Mouse (Mus musculus) cerebellum, adult 2 months (tissue): ENCODE measurements at regions not wholly inside any gene's neighbourhood (a gene's known extent, or its start where the extent isn't known, plus 50 kb on each side); places are given as distances from the start of the nearest gene placed in this dataset.

Experiments used
- DNase-seq, 2 experiments: peaks; one replicate each; pipeline ENCODE4 v3.0.0; 2021
- H3K27ac ChIP-seq: fragments of 200-500 bp; 2 replicates; pipeline ENCODE4 v1.5.1; 2012; ENCODE audit warnings: low read length, control low read depth, inconsistent platforms; ENCODE audit not compliant: insufficient read depth
- H3K27me3 ChIP-seq: fragments of 200-500 bp; 2 replicates; pipeline ENCODE4 v1.6.1; 2012; ENCODE audit warnings: inconsistent platforms, mild to moderate bottlenecking, low read length, moderate library complexity; ENCODE audit not compliant: control insufficient read depth, insufficient read depth
- H3K4me1 ChIP-seq: fragments of 200-500 bp; 2 replicates; pipeline ENCODE4 v1.6.1; 2011; ENCODE audit warnings: low read length; ENCODE audit not compliant: control insufficient read depth, insufficient read depth
- H3K4me3 ChIP-seq: fragments of 200-500 bp; replicated peaks from 2 replicates; pipeline ENCODE3; 2011; ENCODE audit warnings: mild to moderate bottlenecking, low read depth, low read length, control low read depth; ENCODE audit not compliant: insufficient read depth
- CTCF ChIP-seq: fragments of 200-500 bp; IDR thresholded peaks from 2 replicates; pipeline ENCODE4 v1.5.1; 2011; ENCODE audit warnings: low read depth, mild to moderate bottlenecking, control low read depth, low read length, moderate library complexity, borderline replicate concordance; ENCODE audit not compliant: insufficient read depth
- POLR2A ChIP-seq: fragments of 200-500 bp; IDR thresholded peaks from 2 replicates; pipeline ENCODE4 v1.6.1; 2011; ENCODE audit warnings: low read length, control low read depth, borderline replicate concordance; ENCODE audit not compliant: insufficient read depth
- WGBS: fragments of 180-500 bp; shearing (Covaris S2); methylation state at CpG from one replicate; pipeline ENCODE4 v1.1.7; 2018; 5-methylcytosine and 5-hydroxymethylcytosine counted together

- no peak overlapping the region for H3K27ac ChIP-seq
- 52% methylated on average over 1 of the region's 1 CpGs for WGBS
- no peaks in the 10 kb centered on the region for H3K27me3 ChIP-seq
- no peaks in the 10 kb centered on the region for H3K4me1 ChIP-seq
- no peak for TF ChIP-seq POLR2A
- TF ChIP-seq CTCF = no peak
- no peak overlapping the region for H3K4me3 ChIP-seq
- no peak for DNase-seq
Observed at GRCm38 (mm10) chr5:40780363-40780762, 927.6 kb downstream of the Rab28 start.

GRCm38 (mm10) chr5:40779902-40780301, 928.1 kb downstream of the Rab28 start:
- DNase-seq = no peak
- WGBS = 96% methylated on average over 1 of the region's 1 CpGs
- H3K27ac ChIP-seq = no peak overlapping the region
- no peaks in the 10 kb centered on the region for H3K4me1 ChIP-seq
- H3K27me3 ChIP-seq = no peaks in the 10 kb centered on the region
- TF ChIP-seq CTCF (no peak), POLR2A (no peak)
- no peak overlapping the region for H3K4me3 ChIP-seq

- WGBS = 88% methylated on average over 2 of the region's 2 CpGs
- no peaks in the 10 kb centered on the region for H3K4me1 ChIP-seq
- DNase-seq = no peak
- TF ChIP-seq POLR2A = no peak
- TF ChIP-seq CTCF = no peak
- H3K27ac ChIP-seq = no peak overlapping the region
- H3K27me3 ChIP-seq = no peaks in the 10 kb centered on the region
- no peak overlapping the region for H3K4me3 ChIP-seq
Observed at GRCm38 (mm10) chr5:40775856-40776255, 932.1 kb downstream of the Rab28 start.

DNA sequence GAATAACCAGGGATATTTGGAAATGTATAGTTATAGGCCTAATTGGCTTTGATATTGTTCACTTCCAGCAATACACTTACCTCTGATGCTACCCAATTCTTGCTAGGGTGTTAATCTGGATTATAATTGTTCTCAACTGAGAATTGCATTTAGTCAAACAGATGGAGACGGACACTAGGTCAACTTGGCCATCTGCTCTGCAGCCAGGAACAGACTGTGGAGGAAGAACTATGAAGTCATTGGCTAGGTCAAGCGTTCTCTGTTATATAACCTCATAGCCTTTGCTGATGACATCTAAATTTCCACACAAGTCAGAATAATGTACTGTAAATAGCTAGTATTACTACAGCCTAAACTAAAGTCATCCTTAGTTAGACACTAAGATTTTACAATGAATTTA, 947.7 kb downstream of the Rab28 start:
- Histone ChIP-seq H3K4me3 (no peak overlapping the region), H3K4me1 (no peaks in the 10 kb centered on the region), H3K27ac (no peak overlapping the region), H3K27me3 (no peaks in the 10 kb centered on the region)
- no peak for TF ChIP-seq CTCF
- no peak for TF ChIP-seq POLR2A
- DNase-seq = peak; percentile 77 to 93
- WGBS = 11% methylated on average over 2 of the region's 2 CpGs

GRCm38 (mm10) chr5:40750044-40750443, 957.9 kb downstream of the Rab28 start:
- H3K27ac ChIP-seq = no peak overlapping the region
- no peak for DNase-seq
- no peaks in the 10 kb centered on the region for H3K4me1 ChIP-seq
- no peak overlapping the region for H3K4me3 ChIP-seq
- H3K27me3 ChIP-seq = no peaks in the 10 kb centered on the region
- WGBS = 58% methylated on average over 1 of the region's 1 CpGs
- TF ChIP-seq POLR2A (no peak), CTCF (no peak)

GRCm38 (mm10) chr5:40735660-40736059, 972.3 kb downstream of the Rab28 start:
- H3K27ac ChIP-seq = no peak overlapping the region
- H3K27me3 ChIP-seq = no peaks in the 10 kb centered on the region
- no peak for TF ChIP-seq CTCF
- TF ChIP-seq POLR2A = no peak
- DNase-seq = no peak
- no peaks in the 10 kb centered on the region for H3K4me1 ChIP-seq
- WGBS = 86% methylated on average over 7 of the region's 7 CpGs
- no peak overlapping the region for H3K4me3 ChIP-seq

GRCm38 (mm10) chr5:40733844-40734566, 974.0 kb downstream of the Rab28 start:
- no peak for DNase-seq
- TF ChIP-seq POLR2A (no peak), CTCF (no peak)
- no peak overlapping the region for H3K27ac ChIP-seq
- no peaks in the 10 kb centered on the region for H3K4me1 ChIP-seq
- 71% methylated on average over 2 of the region's 2 CpGs for WGBS
- H3K27me3 ChIP-seq = no peaks in the 10 kb centered on the region
- no peak overlapping the region for H3K4me3 ChIP-seq

DNA sequence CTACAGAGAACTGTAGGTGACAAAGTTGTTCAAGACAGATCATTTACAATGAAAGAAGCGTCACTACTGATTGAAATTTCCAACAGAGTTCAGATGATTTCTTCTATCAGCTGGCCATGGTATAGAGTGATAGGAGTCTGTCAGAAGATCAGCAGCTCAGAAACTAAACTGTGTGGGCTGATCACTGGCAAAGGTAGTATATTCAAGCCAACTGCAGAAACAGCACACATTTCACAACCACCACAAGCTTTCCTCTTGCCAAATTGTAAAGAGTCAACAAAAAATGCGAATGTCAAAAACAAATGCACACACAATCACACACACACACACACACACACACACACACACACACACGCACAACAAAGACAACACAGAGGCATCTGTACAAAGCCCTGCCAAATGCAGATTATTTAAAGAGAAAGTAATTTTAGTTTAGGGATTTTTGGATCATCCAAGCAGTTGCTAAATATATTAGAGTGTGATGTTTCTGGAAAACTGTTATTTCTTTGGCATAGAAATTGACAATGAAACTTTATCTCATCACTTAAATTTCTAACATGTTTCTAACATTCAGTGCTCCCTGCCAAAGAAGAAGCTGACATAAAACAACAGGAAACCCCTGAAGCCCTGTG, 959.3 kb upstream of the Hs3st1 start:
- Histone ChIP-seq H3K27ac (no peak overlapping the region), H3K4me1 (no peaks in the 10 kb centered on the region), H3K27me3 (no peaks in the 10 kb centered on the region), H3K4me3 (no peak overlapping the region)
- WGBS = 76% methylated on average over 3 of the region's 3 CpGs
- no peak for TF ChIP-seq CTCF
- TF ChIP-seq POLR2A = no peak
- no peak for DNase-seq
